Mouse (Mus musculus): Measurements from ENCODE around the gene Stox2. TPM values are rescaled to one million over a fixed set of nuclear protein-coding genes. Genes with fewer than 3 reads are reported as not detected.

Gene Stox2
- total and polyA plus RNA-seq, 2 experiments from 2014 or later, result 36.3 to 94.5 TPM

DNA sequence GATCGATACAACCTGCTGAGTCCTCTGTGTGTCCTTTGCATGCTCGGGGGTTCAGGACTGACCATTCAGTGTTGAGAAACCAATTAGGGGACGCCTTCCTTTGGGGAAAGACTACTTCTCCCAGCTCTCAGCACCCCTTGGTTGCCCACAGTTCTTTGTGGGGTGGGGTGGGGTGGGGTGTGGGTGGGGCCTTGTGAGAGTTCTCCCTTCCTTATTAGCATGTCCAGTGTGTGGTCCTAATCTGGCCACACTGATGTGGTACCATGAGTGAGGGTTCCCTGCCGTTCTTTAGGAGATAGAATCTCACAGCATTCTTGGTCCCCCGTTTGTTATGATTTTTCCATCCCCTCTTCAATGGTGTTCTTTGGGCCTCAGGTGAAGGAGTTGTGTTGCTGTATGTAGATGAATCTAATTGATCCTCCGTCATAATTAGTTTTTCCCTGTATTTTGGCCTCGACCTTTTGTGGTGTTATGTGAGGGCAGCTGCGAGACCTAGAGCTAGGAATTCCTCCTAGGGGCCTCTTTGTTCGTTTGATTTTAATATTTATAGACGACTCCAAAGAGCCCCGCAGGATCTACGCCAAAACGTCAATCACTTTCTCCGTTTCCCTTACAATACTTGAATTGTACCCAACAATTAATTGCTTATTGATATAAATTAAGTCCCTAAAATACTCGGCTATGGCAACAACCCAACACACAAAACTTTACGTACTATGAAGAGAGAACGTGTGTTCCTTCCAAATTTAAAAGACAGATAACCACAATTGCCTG, 182.9 kb downstream of the Stox2 start:
- ATAC-seq, result no peak
- peaks cover 6% of the 10 kb centered on the region; the same call in 1 of the 2 replicates for H3K4me1 ChIP-seq (ENCODE audit: insufficient read depth, low read length)
- no peak overlapping the region for H3K4me2 ChIP-seq (ENCODE audit: low read depth, low read length)
- no peaks in the 10 kb centered on the region for H3K36me3 ChIP-seq (ENCODE audit: insufficient read depth, low read length)
- no peak for TF ChIP-seq CTCF (IDR thresholded peaks at IDR 0.05; ENCODE audit: low read depth)
- H3K27ac ChIP-seq, result no peak overlapping the region
- no peak for DNase-seq (ENCODE audit: low spot score)
- H3K27me3 ChIP-seq (ENCODE audit: insufficient read depth, low read length), result no peaks in the 10 kb centered on the region
- WGBS, result 28% methylated on average over 17 of the region's 17 CpGs
- H3K4me3 ChIP-seq (ENCODE audit: low read length), result no peak overlapping the region
- H3K9me3 ChIP-seq (ENCODE audit: low read length), result no peaks in the 10 kb centered on the region
- H3K9ac ChIP-seq (replicated peaks; ENCODE audit: low read length), result no peak overlapping the region

DNA sequence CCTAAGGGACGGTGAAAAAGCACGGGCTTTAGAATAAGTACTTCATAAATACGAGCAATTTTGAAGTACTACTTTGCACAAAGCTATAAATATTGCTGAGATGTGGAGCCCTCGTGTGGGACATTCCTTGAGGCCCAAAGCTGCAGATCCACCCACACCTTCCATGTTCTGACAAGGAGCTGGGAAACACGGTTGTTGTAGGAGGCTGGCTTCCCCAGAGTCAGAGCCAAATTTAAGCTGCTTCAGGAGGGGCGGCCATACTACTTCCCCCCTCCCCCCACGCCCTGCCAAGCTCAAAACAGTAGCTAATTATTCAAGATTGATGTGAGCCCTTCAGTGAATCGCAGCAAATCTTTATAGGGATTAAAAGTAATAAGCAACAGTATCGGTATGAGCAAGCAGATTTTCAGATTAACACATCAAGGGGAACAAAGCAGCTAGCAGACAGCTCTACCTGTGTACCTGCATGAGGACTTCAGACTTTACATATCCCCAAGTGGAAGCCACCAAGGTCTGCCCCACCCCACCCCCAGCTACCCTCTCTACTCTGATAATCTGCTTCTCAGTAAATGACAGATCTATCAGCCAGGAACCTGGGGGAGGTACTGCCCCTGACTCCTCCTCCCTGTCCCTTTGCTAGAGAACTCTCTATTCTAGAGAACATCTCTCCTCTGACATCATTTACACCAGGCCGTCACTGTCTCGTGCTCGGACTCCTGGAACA, 185.2 kb downstream of the Stox2 start:
- no peaks in the 10 kb centered on the region for H3K36me3 ChIP-seq (ENCODE audit: insufficient read depth, low read length)
- peak; percentile 60 for ATAC-seq
- H3K9ac ChIP-seq (replicated peaks; ENCODE audit: low read length), result no peak overlapping the region
- no peaks in the 10 kb centered on the region for H3K9me3 ChIP-seq (ENCODE audit: low read length)
- DNase-seq (ENCODE audit: low spot score), result no peak
- H3K27me3 ChIP-seq (ENCODE audit: insufficient read depth, low read length), result no peaks in the 10 kb centered on the region
- H3K4me2 ChIP-seq (ENCODE audit: low read depth, low read length), result no peak overlapping the region
- TF ChIP-seq CTCF (IDR thresholded peaks at IDR 0.05; ENCODE audit: low read depth), result no peak
- H3K27ac ChIP-seq, result no peak overlapping the region
- peaks cover 6% of the 10 kb centered on the region; the same call in 1 of the 2 replicates for H3K4me1 ChIP-seq (ENCODE audit: insufficient read depth, low read length)
- 34% methylated on average over 12 of the region's 12 CpGs for WGBS
- H3K4me3 ChIP-seq (ENCODE audit: low read length), result no peak overlapping the region

DNA sequence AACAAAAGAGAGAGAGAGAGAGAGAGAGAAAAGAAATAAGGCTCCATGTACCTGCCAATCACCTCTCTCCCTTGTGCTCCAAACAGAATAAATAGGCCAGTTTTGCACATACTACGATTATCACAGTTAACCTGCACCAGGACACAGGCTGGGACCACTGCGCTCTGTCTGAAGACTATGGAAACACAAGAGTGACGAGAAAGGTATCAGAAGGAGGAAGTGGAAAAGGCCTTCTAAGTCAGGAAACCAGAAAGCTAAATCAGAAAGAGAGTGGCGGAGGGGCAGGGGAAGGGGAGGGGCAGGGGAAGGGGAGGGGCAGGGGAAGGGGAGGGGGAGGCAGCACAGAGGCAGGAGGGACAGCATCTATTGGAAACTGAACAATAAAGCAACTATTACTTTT, 195.3 kb downstream of the Stox2 start:
- no peak overlapping the region for H3K27ac ChIP-seq
- no peak overlapping the region for H3K4me2 ChIP-seq (ENCODE audit: low read depth, low read length)
- 89% methylated on average over 3 of the region's 4 CpGs for WGBS
- TF ChIP-seq CTCF (IDR thresholded peaks at IDR 0.05; ENCODE audit: low read depth), result no peak
- H3K9me3 ChIP-seq (ENCODE audit: low read length), result no peaks in the 10 kb centered on the region
- no peak overlapping the region for H3K4me3 ChIP-seq (ENCODE audit: low read length)
- DNase-seq (ENCODE audit: low spot score), result no peak
- no peak for ATAC-seq
- H3K36me3 ChIP-seq (ENCODE audit: insufficient read depth, low read length), result no peaks in the 10 kb centered on the region
- H3K4me1 ChIP-seq (ENCODE audit: insufficient read depth, low read length), result no peaks in the 10 kb centered on the region; the same call in 1 of the 2 replicates
- H3K9ac ChIP-seq (replicated peaks; ENCODE audit: low read length), result no peak overlapping the region
- H3K27me3 ChIP-seq (ENCODE audit: insufficient read depth, low read length), result no peaks in the 10 kb centered on the region

DNA sequence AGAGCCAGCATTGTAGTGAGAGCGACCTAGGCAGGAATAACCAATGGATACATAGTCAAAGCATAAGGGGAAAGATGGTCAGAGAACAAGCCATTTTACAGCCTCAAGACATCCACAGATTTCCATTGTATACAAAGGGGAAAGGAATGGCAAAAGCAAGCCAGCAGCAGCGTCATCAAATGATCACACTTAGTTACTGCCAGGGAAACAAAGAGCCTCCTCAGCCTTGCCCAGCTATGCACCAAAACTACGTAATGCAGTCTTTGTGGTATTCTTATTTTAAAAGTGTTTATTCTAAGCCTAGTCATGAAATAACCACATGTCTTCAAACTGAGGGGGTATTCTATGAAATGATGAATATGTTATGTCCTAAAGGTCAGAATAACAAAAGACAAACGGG, 201.0 kb downstream of the Stox2 start:
- Histone ChIP-seq H3K9me3 (ENCODE audit: low read length) (no peaks in the 10 kb centered on the region), H3K36me3 (ENCODE audit: insufficient read depth, low read length) (no peaks in the 10 kb centered on the region), H3K4me3 (ENCODE audit: low read length) (no peak overlapping the region), H3K4me1 (ENCODE audit: insufficient read depth, low read length) (peaks cover 34% of the 10 kb centered on the region), H3K27me3 (ENCODE audit: insufficient read depth, low read length) (no peaks in the 10 kb centered on the region), H3K9ac (replicated peaks; ENCODE audit: low read length) (no peak overlapping the region), H3K4me2 (ENCODE audit: low read depth, low read length) (no peak overlapping the region), H3K27ac (no peak overlapping the region; the same call in 1 of the 2 replicates)
- no peak for TF ChIP-seq CTCF (IDR thresholded peaks at IDR 0.05; ENCODE audit: low read depth)
- DNase-seq (ENCODE audit: low spot score) (peak; percentile 28), ATAC-seq (no peak)
- 49% methylated on average over 4 of the region's 4 CpGs for WGBS

DNA sequence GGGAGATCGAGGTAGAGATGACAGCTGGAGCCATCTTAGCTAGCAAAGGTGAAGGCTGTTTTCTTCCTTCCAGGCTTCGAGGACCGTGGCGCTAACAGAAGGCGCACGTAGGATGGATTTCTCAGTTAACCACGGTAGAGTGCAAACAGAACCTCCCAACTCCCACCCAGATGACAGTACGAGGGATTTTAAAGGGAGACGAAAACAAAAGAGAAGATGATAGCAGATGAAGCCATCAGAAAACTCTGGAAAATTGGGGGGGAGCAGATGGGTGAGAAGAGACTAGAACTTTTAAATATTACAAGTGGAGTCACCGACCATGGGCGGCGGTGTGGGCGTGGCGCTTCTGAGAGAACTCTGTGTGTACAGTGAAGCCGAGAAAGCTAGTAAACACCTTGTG, 202.0 kb downstream of the Stox2 start:
- peak overlapping the region; percentile 55 for H3K4me2 ChIP-seq (ENCODE audit: low read depth, low read length)
- no peak for DNase-seq (ENCODE audit: low spot score)
- H3K27ac ChIP-seq, result peak overlapping the region; percentile 80
- no peaks in the 10 kb centered on the region for H3K9me3 ChIP-seq (ENCODE audit: low read length)
- H3K36me3 ChIP-seq (ENCODE audit: insufficient read depth, low read length), result no peaks in the 10 kb centered on the region
- H3K4me1 ChIP-seq (ENCODE audit: insufficient read depth, low read length), result peaks cover 36% of the 10 kb centered on the region
- 80% methylated on average over 15 of the region's 15 CpGs for WGBS
- no peak for ATAC-seq
- no peak for TF ChIP-seq CTCF (IDR thresholded peaks at IDR 0.05; ENCODE audit: low read depth)
- H3K4me3 ChIP-seq (ENCODE audit: low read length), result 0 out of 2 replicates have a peak overlapping the region, but pooled peaks have one; percentile 37
- H3K9ac ChIP-seq (replicated peaks; ENCODE audit: low read length), result peak overlapping the region; percentile 28; the same call in 1 of the 2 replicates
- no peaks in the 10 kb centered on the region for H3K27me3 ChIP-seq (ENCODE audit: insufficient read depth, low read length)

DNA sequence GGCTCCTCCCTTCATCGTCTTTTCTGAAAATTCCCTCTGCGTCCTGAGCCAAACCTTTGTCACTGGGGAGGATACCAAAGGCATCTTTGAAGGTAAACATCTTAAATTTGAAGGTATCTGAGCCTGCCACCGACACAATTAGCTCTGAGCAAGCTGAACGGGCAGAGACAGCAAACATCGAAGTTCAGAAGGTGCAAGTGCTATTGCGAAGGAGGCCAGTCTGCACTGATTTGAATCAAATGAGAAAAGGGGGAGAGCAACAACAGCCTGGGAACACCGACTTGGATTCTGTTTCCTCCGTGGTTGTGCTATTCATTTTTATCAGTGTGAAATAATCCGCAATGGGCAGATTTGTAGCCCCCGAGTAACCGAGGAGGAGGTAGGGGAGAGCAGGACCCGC, 202.5 kb downstream of the Stox2 start:
- Histone ChIP-seq H3K36me3 (ENCODE audit: insufficient read depth, low read length) (no peaks in the 10 kb centered on the region), H3K27ac (peak overlapping the region; percentile 80), H3K4me1 (ENCODE audit: insufficient read depth, low read length) (peaks cover 36% of the 10 kb centered on the region), H3K9ac (replicated peaks; ENCODE audit: low read length) (peak overlapping the region; percentile 28), H3K4me2 (ENCODE audit: low read depth, low read length) (peak overlapping the region; percentile 55), H3K4me3 (ENCODE audit: low read length) (peak overlapping the region; percentile 37), H3K27me3 (ENCODE audit: insufficient read depth, low read length) (no peaks in the 10 kb centered on the region), H3K9me3 (ENCODE audit: low read length) (no peaks in the 10 kb centered on the region)
- 21% methylated on average over 12 of the region's 12 CpGs for WGBS
- DNase-seq (ENCODE audit: low spot score), result no peak
- TF ChIP-seq CTCF (IDR thresholded peaks at IDR 0.05; ENCODE audit: low read depth), result no peak
- ATAC-seq, result no peak

All from hindbrain, postnatal 0 days (tissue).